Mouse (Mus musculus) forebrain, embryonic 12.5 days (tissue): ENCODE measurements around the gene Col18a1. TPM values are rescaled to one million over a fixed set of nuclear protein-coding genes. Genes with fewer than 3 reads are reported as not detected.

Source experiments
- ATAC-seq: fragments of 200-750 bp; cut with Nextera tagmentation; 2 replicates; pipeline ENCODE4 v1.8.0; 2017; ENCODE audit warnings: moderate TSS enrichment; ENCODE audit not compliant: low FRiP score
- H3K27ac ChIP-seq: fragments of 300-500 bp; sonication (generic); 2 replicates; pipeline ENCODE4 v1.5.1; 2016; ENCODE audit warnings: mild to moderate bottlenecking
- H3K27me3 ChIP-seq: fragments of 300-500 bp; sonication (generic); 2 replicates; pipeline ENCODE4 v1.6.1; 2016; ENCODE audit warnings: mild to moderate bottlenecking
- H3K36me3 ChIP-seq: fragments of 300-500 bp; sonication (generic); replicated peaks from 2 replicates; pipeline ENCODE4 v1.6.1; 2016; ENCODE audit warnings: mild to moderate bottlenecking
- H3K4me1 ChIP-seq: fragments of 300-500 bp; sonication (generic); 2 replicates; pipeline ENCODE4 v1.6.1; 2016
- H3K4me2 ChIP-seq: fragments of 300-500 bp; sonication (generic); 2 replicates; pipeline ENCODE4 v1.6.1; 2016; ENCODE audit warnings: mild to moderate bottlenecking, moderate library complexity
- H3K4me3 ChIP-seq: fragments of 300-500 bp; sonication (generic); replicated peaks from 2 replicates; pipeline ENCODE4 v1.5.1; 2016; ENCODE audit warnings: mild to moderate bottlenecking
- H3K9ac ChIP-seq: fragments of 300-500 bp; sonication (generic); 2 replicates; pipeline ENCODE4 v1.6.1; 2016; ENCODE audit warnings: mild to moderate bottlenecking
- H3K9me3 ChIP-seq: fragments of 300-500 bp; sonication (generic); 2 replicates; pipeline ENCODE4 v1.6.1; 2016
- WGBS: fragments of 180-500 bp; shearing (Covaris S2); methylation state at CpG from one replicate; pipeline ENCODE4 v1.1.7; 2016; 5-methylcytosine and 5-hydroxymethylcytosine counted together
- polyA plus RNA-seq: library from polyadenylated mRNA; unstranded; fragments of >200 nt; fragmentation: Nextera tagmentation; extraction: Ambion mirVana; gene quantifications from 2 replicates; pipeline ENCODE4 v1.2.1, GENCODE M21; 2016

The Col18a1 gene
- polyA plus RNA-seq, 1 experiment from 2014 or later, result 83.1 TPM

DNA sequence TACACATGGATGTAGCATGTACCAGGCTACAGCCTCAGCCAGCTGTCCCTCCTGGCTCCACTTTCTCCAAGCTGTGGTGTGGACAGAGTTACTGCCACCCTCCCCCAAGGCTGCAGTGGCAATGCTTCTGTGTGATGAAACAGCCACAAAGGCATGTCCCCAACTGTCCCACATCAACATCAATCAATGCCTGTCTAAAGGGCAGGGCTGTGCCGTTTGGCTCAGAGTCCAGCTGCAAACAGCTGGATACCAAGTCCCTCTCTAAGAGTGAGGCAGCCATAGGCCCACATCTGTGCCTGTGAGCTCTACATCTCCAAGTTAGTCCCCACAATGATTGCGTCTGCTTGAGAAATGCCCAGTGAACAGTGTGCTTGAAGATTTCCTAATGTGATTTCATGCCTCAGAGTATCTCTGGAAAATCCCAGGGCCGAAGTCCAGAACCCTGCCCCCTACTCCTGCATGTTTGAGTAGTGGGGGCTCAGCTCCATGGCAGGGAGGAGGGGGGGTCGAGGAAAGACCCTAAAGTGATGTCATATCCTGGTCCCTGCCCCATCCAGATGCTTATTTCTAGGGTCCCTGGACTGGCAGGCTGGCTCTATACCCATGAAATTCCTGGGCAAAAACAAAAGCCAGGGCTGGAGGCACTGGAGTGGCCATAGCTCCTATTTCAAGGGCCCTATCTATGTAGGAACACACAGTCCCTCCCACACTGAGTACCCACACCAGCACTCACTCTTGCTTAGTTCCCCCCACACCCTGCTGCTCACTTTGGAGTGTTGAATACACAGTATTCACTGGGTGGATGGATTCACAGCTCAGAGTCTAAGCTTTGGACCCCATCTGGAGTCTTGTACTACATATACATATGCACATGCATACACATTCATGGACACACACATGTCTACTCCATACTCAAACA is 49.6 kb downstream of the Col18a1 start:
- H3K9me3 ChIP-seq, result 0 out of 2 replicates have a peak, but pooled peaks cover 3% of the 10 kb centered on the region
- peaks cover 13% of the 10 kb centered on the region for H3K4me1 ChIP-seq
- no peaks in the 10 kb centered on the region for H3K27me3 ChIP-seq
- H3K9ac ChIP-seq, result no peak overlapping the region
- H3K4me3 ChIP-seq, result no peak overlapping the region
- H3K36me3 ChIP-seq, result no peaks in the 10 kb centered on the region
- H3K27ac ChIP-seq, result no peak overlapping the region
- WGBS, result 52% methylated on average over 4 of the region's 4 CpGs
- H3K4me2 ChIP-seq, result no peak overlapping the region
- no peak for ATAC-seq

DNA sequence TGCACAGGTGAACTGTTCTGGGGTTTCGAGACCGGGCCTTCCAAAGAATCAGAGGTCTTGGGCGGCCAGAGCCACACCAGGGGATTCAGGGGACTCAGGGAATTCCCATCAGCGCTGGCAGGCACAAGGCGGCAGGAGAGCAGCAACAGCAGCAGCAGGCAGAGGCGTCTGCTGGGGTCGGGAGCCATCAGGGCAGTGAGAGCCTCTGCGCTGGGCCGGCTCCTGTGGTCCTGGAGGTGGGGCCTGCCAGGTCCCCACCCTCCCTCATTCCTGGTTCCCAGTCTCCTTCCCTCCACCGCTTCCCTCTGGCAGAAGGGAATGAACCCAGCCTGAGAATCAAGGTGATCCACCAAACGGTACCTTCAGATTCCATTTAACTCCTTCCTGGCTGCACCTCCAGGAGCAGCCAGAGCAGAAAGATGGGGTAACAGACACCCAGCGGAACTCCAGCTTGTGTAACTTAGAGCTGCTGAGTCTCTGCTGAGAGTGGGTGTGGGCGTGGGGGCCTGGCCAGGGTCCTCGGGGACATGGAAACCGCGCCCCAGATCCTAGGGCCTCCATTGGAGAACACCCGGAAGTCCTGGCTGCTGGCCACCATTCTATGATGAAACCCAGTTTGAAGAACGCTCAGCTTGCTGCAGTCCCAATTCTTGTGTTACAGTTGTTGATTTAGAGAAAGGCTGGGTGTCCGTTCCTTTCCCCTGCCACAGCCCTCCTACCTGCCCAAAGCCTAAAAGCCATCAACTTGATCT is 52.7 kb downstream of the Col18a1 start:
- ATAC-seq, result no peak
- Histone ChIP-seq H3K4me2 (no peak overlapping the region), H3K9me3 (no peaks in the 10 kb centered on the region), H3K27ac (no peak overlapping the region), H3K9ac (no peak overlapping the region), H3K4me1 (peaks cover 13% of the 10 kb centered on the region), H3K27me3 (no peaks in the 10 kb centered on the region), H3K4me3 (no peak overlapping the region), H3K36me3 (no peaks in the 10 kb centered on the region)
- WGBS, result 74% methylated on average over 19 of the region's 19 CpGs

- H3K9me3 ChIP-seq, result no peaks in the 10 kb centered on the region
- no peak for ATAC-seq
- H3K4me2 ChIP-seq, result no peak overlapping the region
- 80% methylated on average over 4 of the region's 4 CpGs for WGBS
- H3K4me3 ChIP-seq, result no peak overlapping the region
- H3K36me3 ChIP-seq, result no peaks in the 10 kb centered on the region
- H3K9ac ChIP-seq, result no peak overlapping the region
- no peaks in the 10 kb centered on the region for H3K27me3 ChIP-seq
- peaks cover 6% of the 10 kb centered on the region for H3K4me1 ChIP-seq
- no peak overlapping the region for H3K27ac ChIP-seq
Observed at GRCm38 (mm10) chr10:77111550-77112249, 54.6 kb downstream of the Col18a1 start.

- 87% methylated on average over 7 of the region's 7 CpGs for WGBS
- no peaks in the 10 kb centered on the region for H3K27me3 ChIP-seq
- H3K4me1 ChIP-seq, result no peaks in the 10 kb centered on the region
- no peak overlapping the region for H3K4me3 ChIP-seq
- H3K4me2 ChIP-seq, result no peak overlapping the region
- no peaks in the 10 kb centered on the region for H3K9me3 ChIP-seq
- ATAC-seq, result no peak
- H3K9ac ChIP-seq, result no peak overlapping the region
- no peaks in the 10 kb centered on the region for H3K36me3 ChIP-seq
- H3K27ac ChIP-seq, result no peak overlapping the region
Observed at GRCm38 (mm10) chr10:77110843-77111242, 55.5 kb downstream of the Col18a1 start.

DNA sequence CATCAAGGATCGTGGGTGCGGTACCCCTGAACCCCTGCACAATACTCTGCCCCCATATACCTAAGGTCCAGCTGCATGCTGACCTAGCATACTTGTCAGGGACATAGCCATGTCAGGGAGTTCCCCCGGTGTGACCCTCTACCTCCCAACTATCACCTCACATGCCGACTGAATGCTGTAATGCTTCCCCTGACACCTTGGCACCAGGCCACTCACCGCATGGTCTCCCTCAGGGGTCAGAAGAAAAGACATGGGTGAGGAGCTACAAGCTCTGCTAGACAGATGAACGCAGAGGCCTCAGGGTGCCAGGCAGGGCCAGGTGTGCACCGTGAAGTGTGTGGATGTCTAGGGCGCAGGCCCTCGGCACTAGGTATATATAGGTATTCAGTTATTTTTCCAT is 56.3 kb downstream of the Col18a1 start:
- ATAC-seq, result no peak
- no peaks in the 10 kb centered on the region for H3K4me1 ChIP-seq
- no peaks in the 10 kb centered on the region for H3K27me3 ChIP-seq
- no peak overlapping the region for H3K9ac ChIP-seq
- no peak overlapping the region for H3K4me3 ChIP-seq
- H3K9me3 ChIP-seq, result no peaks in the 10 kb centered on the region
- 93% methylated on average over 9 of the region's 9 CpGs for WGBS
- no peak overlapping the region for H3K27ac ChIP-seq
- no peaks in the 10 kb centered on the region for H3K36me3 ChIP-seq
- H3K4me2 ChIP-seq, result no peak overlapping the region

DNA sequence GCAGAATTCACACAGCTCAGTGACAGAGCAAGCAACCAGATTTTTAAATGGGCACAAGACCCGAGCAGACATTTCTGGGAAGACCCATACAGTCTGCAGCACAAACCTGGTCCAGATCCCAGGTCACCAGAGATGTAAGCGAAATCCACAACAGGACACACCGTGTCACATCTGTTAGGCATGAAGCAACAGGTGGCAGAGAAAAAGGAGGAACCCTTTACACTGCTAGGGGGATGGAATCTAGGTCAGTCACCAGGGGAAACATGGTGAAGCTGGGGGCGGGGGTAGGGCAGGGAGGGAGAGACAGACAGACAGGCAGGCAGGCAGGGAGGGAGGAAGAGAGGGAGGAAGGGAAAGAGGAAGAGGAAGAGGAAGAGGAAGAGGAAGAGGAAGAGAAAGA is 58.2 kb downstream of the Col18a1 start:
- no peaks in the 10 kb centered on the region for H3K9me3 ChIP-seq
- no peaks in the 10 kb centered on the region for H3K36me3 ChIP-seq
- ATAC-seq, result no peak
- H3K4me1 ChIP-seq, result no peaks in the 10 kb centered on the region
- H3K27ac ChIP-seq, result no peak overlapping the region
- H3K27me3 ChIP-seq, result no peaks in the 10 kb centered on the region
- no peak overlapping the region for H3K4me3 ChIP-seq
- no peak overlapping the region for H3K9ac ChIP-seq
- no peak overlapping the region for H3K4me2 ChIP-seq
- 77% methylated on average over 4 of the region's 4 CpGs for WGBS

GRCm38 (mm10) chr10:77104327-77104726 is 62.0 kb downstream of the Col18a1 start:
- Histone ChIP-seq H3K4me1 (no peaks in the 10 kb centered on the region), H3K27ac (no peak overlapping the region), H3K4me3 (no peak overlapping the region), H3K4me2 (no peak overlapping the region), H3K9ac (no peak overlapping the region), H3K36me3 (no peaks in the 10 kb centered on the region), H3K27me3 (no peaks in the 10 kb centered on the region), H3K9me3 (no peaks in the 10 kb centered on the region)
- ATAC-seq, result no peak

- Histone ChIP-seq H3K4me2 (no peak overlapping the region), H3K9ac (no peak overlapping the region), H3K27ac (no peak overlapping the region), H3K27me3 (no peaks in the 10 kb centered on the region), H3K4me1 (no peaks in the 10 kb centered on the region), H3K9me3 (no peaks in the 10 kb centered on the region), H3K36me3 (no peaks in the 10 kb centered on the region), H3K4me3 (no peak overlapping the region)
- whole genome bisulfite sequencing, result 84% methylated on average over 8 of the region's 8 CpGs
- no peak for ATAC-seq
Observed at GRCm38 (mm10) chr10:77103689-77104088, 62.7 kb downstream of the Col18a1 start.

- no peak overlapping the region for H3K9ac ChIP-seq
- H3K27me3 ChIP-seq, result no peaks in the 10 kb centered on the region
- H3K27ac ChIP-seq, result no peak overlapping the region
- no peak overlapping the region for H3K4me3 ChIP-seq
- H3K4me2 ChIP-seq, result no peak overlapping the region
- WGBS, result 90% methylated on average over 4 of the region's 4 CpGs
- peaks cover 6% of the 10 kb centered on the region; the same call in 1 of the 2 replicates for H3K36me3 ChIP-seq
- ATAC-seq, result no peak
- H3K9me3 ChIP-seq, result no peaks in the 10 kb centered on the region
- H3K4me1 ChIP-seq, result peaks cover 11% of the 10 kb centered on the region
Observed at GRCm38 (mm10) chr10:77099777-77100176, 66.6 kb downstream of the Col18a1 start.

GRCm38 (mm10) chr10:77098619-77099018 is 67.7 kb downstream of the Col18a1 start:
- Histone ChIP-seq H3K27me3 (no peaks in the 10 kb centered on the region), H3K4me3 (no peak overlapping the region), H3K36me3 (peaks cover 11% of the 10 kb centered on the region), H3K9ac (no peak overlapping the region), H3K9me3 (0 out of 2 replicates have a peak, but pooled peaks cover 1% of the 10 kb centered on the region), H3K4me2 (no peak overlapping the region), H3K4me1 (peaks cover 11% of the 10 kb centered on the region), H3K27ac (no peak overlapping the region)
- 83% methylated on average over 2 of the region's 2 CpGs for WGBS
- no peak for ATAC-seq

DNA sequence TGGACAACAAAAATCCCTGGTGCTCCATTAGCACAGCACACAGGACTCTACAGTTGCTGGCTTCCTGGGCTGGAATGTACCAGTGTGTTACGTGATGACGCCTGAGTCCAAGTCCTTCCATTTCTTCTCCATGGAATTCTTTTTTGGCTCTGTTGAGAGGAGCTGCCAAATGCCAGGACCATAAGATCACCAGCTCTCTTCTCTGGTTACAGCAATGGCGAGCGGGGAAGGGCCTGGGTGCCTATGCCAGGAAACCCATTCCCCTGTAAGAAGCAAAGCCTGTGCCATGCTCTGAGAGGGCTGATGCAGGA is 68.5 kb downstream of the Col18a1 start:
- ATAC-seq, result no peak
- 88% methylated on average over 4 of the region's 4 CpGs for WGBS
- H3K4me2 ChIP-seq, result no peak overlapping the region
- H3K36me3 ChIP-seq, result peaks cover 18% of the 10 kb centered on the region
- peaks cover 11% of the 10 kb centered on the region for H3K4me1 ChIP-seq
- H3K9me3 ChIP-seq, result peaks cover 7% of the 10 kb centered on the region; the same call in 1 of the 2 replicates
- H3K27ac ChIP-seq, result no peak overlapping the region
- no peak overlapping the region for H3K9ac ChIP-seq
- no peak overlapping the region for H3K4me3 ChIP-seq
- no peaks in the 10 kb centered on the region for H3K27me3 ChIP-seq
